Mouse (Mus musculus): ENCODE data around the gene Shc1. TPM values are rescaled to one million over a fixed set of nuclear protein-coding genes. Genes with fewer than 3 reads are reported as not detected.
A peak's percentile ranks its signal among the peaks of the same experiment; 100 is the strongest.

Gene Shc1
- polyA plus RNA-seq, 1 experiment from 2014 or later, result 13.9 TPM

- ATAC-seq (ENCODE audit: low FRiP score) (no peak), DNase-seq (ENCODE audit: low spot score) (peak; percentile 64)
- peaks cover 9% of the 10 kb centered on the region for H3K27me3 ChIP-seq (ENCODE audit: control insufficient read depth, insufficient read depth, low read length)
- no peak overlapping the region for H3K4me2 ChIP-seq (replicated peaks)
- H3K9me3 ChIP-seq (ENCODE audit: control insufficient read depth, low read length), result no peaks in the 10 kb centered on the region
- no peak overlapping the region for H3K9ac ChIP-seq
- peaks cover 31% of the 10 kb centered on the region for H3K4me1 ChIP-seq (replicated peaks; ENCODE audit: control insufficient read depth, insufficient read depth, low read length)
- 69% methylated on average over 6 of the region's 6 CpGs for WGBS
- H3K27ac ChIP-seq, result no peak overlapping the region
- no peaks in the 10 kb centered on the region for H3K36me3 ChIP-seq (replicated peaks; ENCODE audit: control insufficient read depth, insufficient read depth)
- no peak overlapping the region for H3K4me3 ChIP-seq (replicated peaks; ENCODE audit: low read length)
Observed at GRCm38 (mm10) chr3:89388901-89389740, 29.1 kb upstream of the Shc1 start.

DNA sequence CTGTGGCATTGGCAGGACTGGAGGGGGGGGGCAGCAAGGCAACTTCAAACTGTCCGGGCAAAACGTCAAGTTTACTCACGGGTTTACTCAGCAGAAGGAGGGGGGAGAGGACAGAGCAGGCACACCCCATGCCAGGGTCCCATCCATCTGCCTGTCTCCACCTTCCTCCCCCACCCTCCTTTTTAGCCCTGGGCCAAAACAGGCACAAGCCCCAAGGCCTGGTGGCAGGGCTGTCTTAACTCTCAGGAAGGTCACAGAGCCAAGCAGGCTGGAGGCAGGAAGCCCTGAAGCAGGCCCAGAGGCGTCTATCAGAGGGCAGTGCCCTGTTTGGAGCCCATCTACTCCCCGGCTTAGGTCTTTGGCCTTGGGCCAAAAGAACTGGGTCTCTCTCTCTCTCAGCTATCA, 28.1 kb upstream of the Shc1 start:
- 69% methylated on average over 4 of the region's 5 CpGs for WGBS
- Histone ChIP-seq H3K27ac (no peak overlapping the region), H3K9ac (no peak overlapping the region), H3K9me3 (ENCODE audit: control insufficient read depth, low read length) (no peaks in the 10 kb centered on the region), H3K4me3 (replicated peaks; ENCODE audit: low read length) (no peak overlapping the region), H3K4me1 (replicated peaks; ENCODE audit: control insufficient read depth, insufficient read depth, low read length) (peaks cover 40% of the 10 kb centered on the region), H3K36me3 (replicated peaks; ENCODE audit: control insufficient read depth, insufficient read depth) (no peaks in the 10 kb centered on the region), H3K27me3 (ENCODE audit: control insufficient read depth, insufficient read depth, low read length) (peaks cover 19% of the 10 kb centered on the region), H3K4me2 (replicated peaks) (no peak overlapping the region)
- DNase-seq (ENCODE audit: low spot score) (no peak), ATAC-seq (ENCODE audit: low FRiP score) (no peak)

DNA sequence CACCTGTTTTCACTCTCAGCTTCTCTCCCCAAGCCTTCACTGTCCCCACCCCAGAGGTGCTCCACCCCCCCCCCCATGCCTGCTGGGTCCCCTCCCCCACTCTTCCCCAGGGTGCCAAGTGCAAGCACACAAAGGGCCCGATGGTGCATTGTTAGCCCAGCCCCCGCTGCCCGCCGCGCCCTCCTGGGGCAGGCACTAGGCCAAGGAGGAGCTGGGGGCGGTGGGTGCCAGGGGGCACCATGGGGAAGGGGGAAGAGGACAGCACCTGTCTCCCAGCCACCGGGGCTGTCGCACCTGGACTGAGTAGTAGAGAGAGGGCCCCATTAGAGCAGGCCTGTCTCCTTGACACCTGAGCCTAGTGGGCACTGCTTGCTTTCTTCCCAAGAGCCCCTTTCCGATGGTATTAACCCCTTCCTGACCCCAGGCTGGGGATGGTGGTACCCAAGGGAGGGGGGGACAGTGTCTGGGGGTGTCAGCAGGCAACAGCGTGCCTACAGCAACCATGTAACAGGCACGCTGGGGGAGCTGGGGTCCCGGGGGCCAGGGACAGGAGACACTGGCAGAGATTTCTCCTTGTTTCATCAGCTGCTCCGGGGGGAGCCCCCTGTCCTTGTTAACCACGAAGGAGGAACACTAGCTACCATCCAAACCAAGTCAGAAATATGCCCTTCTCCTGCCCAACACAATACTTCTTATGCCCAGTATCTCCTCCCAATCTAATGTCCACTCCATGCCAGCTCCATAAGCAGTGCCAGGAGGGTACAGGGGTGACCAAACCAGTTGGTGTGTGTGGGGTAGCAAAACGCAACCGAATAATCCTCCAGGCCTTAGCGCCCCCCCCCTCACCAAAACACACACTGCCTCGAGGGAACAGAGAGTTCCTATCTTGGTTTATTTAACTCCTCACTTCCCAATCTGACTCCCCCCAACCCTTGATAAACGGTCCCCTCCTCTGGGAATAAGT, 27.3 kb upstream of the Shc1 start:
- Histone ChIP-seq H3K4me3 (replicated peaks; ENCODE audit: low read length) (peak overlapping the region; percentile 48), H3K27me3 (ENCODE audit: control insufficient read depth, insufficient read depth, low read length) (peaks cover 28% of the 10 kb centered on the region), H3K9me3 (ENCODE audit: control insufficient read depth, low read length) (no peaks in the 10 kb centered on the region), H3K9ac (peak overlapping the region; percentile 71), H3K36me3 (replicated peaks; ENCODE audit: control insufficient read depth, insufficient read depth) (no peaks in the 10 kb centered on the region), H3K4me2 (replicated peaks) (peak overlapping the region; percentile 100), H3K4me1 (replicated peaks; ENCODE audit: control insufficient read depth, insufficient read depth, low read length) (peaks cover 41% of the 10 kb centered on the region), H3K27ac (no peak overlapping the region)
- 11% methylated on average over 19 of the region's 19 CpGs for WGBS
- no peak for ATAC-seq (ENCODE audit: low FRiP score)
- no peak for DNase-seq (ENCODE audit: low spot score)

DNA sequence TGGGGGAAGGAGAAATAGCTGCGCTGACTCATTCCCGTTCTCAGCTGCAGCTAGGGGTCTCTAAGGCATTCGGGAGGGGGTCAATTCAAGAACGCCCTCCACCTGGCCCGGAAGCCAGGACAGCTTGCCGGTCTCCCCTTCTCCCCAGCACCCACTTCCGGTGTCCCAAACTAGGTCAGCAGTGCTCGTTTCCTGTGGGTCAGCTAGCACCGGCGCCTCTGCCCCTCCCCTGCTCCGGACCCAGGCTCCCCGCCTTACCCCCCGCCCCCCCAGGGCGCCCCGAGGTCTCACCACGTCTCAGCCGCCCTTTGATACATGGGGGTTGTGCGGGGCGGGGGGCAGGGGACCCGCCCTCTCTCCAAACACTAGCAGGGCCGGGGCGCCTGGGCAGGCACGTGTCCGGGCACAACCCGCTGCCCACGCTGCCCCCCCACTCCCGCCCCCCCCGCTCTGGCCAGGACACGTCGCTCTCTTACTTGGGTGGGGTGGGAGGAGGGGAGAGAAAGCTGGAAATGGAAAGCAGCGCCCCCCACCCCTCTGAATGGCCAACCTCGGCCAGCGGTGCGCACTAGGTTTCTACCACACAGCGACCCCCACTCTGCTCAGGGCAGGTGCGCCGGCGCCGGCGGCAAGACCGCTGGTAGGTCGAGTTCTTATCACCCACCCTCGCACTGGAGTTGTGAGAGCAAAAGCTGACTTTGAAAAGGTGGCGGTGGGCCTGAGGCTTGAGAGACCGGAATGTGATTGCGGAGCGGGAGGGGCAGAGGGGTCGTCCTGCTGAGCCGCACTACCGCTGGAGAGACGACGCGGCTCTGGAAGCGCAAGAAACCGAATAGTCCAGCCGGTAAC, 26.4 kb upstream of the Shc1 start:
- Histone ChIP-seq H3K4me1 (replicated peaks; ENCODE audit: control insufficient read depth, insufficient read depth, low read length) (peaks cover 48% of the 10 kb centered on the region), H3K27ac (no peak overlapping the region), H3K9ac (peak overlapping the region; percentile 71), H3K9me3 (ENCODE audit: control insufficient read depth, low read length) (no peaks in the 10 kb centered on the region), H3K36me3 (replicated peaks; ENCODE audit: control insufficient read depth, insufficient read depth) (no peaks in the 10 kb centered on the region), H3K4me3 (replicated peaks; ENCODE audit: low read length) (peak overlapping the region; percentile 48), H3K27me3 (ENCODE audit: control insufficient read depth, insufficient read depth, low read length) (peaks cover 31% of the 10 kb centered on the region), H3K4me2 (replicated peaks) (peak overlapping the region; percentile 100)
- ATAC-seq (ENCODE audit: low FRiP score) (no peak), DNase-seq (ENCODE audit: low spot score) (no peak)
- WGBS, result under 1% methylated on average over 51 of the region's 56 CpGs

DNA sequence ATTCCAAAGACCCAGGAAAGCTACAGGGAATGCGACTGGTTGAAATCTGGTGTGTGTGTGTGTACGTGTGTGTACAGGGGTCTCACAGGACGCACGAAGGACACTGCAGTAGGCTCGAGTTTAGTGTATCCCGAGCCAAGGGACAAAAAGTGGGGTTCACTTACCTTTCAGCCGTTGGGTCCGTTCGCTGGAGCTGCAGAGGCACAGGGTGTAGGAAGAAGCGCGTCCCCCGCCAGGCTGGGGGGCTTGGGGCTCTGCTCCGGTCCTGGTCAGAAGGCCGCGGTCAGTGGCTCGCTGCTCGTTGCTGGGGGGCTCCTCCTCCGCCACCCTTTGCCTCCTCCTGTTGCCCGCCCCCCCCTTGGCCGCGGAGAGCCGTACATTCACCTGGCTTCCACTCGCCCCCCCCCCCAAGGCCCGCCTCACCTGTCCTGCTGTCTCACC, 25.4 kb upstream of the Shc1 start:
- no peak overlapping the region for H3K27ac ChIP-seq
- no peak for DNase-seq (ENCODE audit: low spot score)
- H3K4me3 ChIP-seq (replicated peaks; ENCODE audit: low read length), result peak overlapping the region; percentile 48
- H3K4me2 ChIP-seq (replicated peaks), result peak overlapping the region; percentile 100
- H3K36me3 ChIP-seq (replicated peaks; ENCODE audit: control insufficient read depth, insufficient read depth), result no peaks in the 10 kb centered on the region
- 2% methylated on average over 18 of the region's 24 CpGs for WGBS
- H3K9me3 ChIP-seq (ENCODE audit: control insufficient read depth, low read length), result no peaks in the 10 kb centered on the region
- peaks cover 31% of the 10 kb centered on the region for H3K27me3 ChIP-seq (ENCODE audit: control insufficient read depth, insufficient read depth, low read length)
- peaks cover 48% of the 10 kb centered on the region for H3K4me1 ChIP-seq (replicated peaks; ENCODE audit: control insufficient read depth, insufficient read depth, low read length)
- H3K9ac ChIP-seq, result peak overlapping the region; percentile 71; the same call in 1 of the 2 replicates
- no peak for ATAC-seq (ENCODE audit: low FRiP score)

DNA sequence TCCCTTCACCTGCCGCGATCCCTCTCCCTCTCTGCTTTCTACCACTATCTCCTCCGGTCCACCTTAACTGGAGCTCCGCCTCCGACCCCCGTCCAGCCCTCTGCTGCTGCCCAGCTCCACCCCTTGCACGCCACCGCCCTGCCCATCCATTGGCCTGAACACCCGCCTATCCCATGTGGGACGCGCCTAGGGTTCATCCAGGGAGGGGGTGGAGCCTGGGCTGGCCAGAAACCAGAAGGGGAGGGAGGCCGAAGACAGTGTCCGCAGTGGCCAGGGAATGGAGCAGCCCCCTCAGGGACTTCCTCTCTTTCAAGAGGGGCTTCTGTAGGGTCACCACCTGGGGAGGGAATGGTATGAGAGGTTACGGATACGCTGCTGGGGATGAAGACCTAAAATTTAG, 24.6 kb upstream of the Shc1 start:
- ATAC-seq (ENCODE audit: low FRiP score), result peak; percentile 91
- 0% methylated on average over 15 of the region's 15 CpGs for WGBS
- Histone ChIP-seq H3K4me2 (replicated peaks) (peak overlapping the region; percentile 100), H3K36me3 (replicated peaks; ENCODE audit: control insufficient read depth, insufficient read depth) (no peaks in the 10 kb centered on the region), H3K4me3 (replicated peaks; ENCODE audit: low read length) (peak overlapping the region; percentile 48), H3K27ac (peak overlapping the region; percentile 40; the same call in 1 of the 2 replicates), H3K9me3 (ENCODE audit: control insufficient read depth, low read length) (no peaks in the 10 kb centered on the region), H3K27me3 (ENCODE audit: control insufficient read depth, insufficient read depth, low read length) (peaks cover 31% of the 10 kb centered on the region), H3K9ac (peak overlapping the region; percentile 46), H3K4me1 (replicated peaks; ENCODE audit: control insufficient read depth, insufficient read depth, low read length) (peaks cover 48% of the 10 kb centered on the region)
- peak; percentile 89 for DNase-seq (ENCODE audit: low spot score)

GRCm38 (mm10) chr3:89394006-89394893, 24.0 kb upstream of the Shc1 start, which contains the start of gene Zbtb7b:
Zbtb7b (minus strand) TSS chr3:89394776.
- H3K27ac ChIP-seq, result peak within 1 kb of the TSS; percentile 40; the same call in 1 of the 2 replicates
- peak within 1 kb of the TSS; percentile 48 for H3K4me3 ChIP-seq (replicated peaks; ENCODE audit: low read length)
- H3K4me2 ChIP-seq (replicated peaks), result peak within 1 kb of the TSS; percentile 100
- H3K9me3 ChIP-seq (ENCODE audit: control insufficient read depth, low read length), result no peaks in the 10 kb centered on the region
- H3K9ac ChIP-seq, result peak within 1 kb of the TSS; percentile 46
- H3K36me3 ChIP-seq (replicated peaks; ENCODE audit: control insufficient read depth, insufficient read depth), result no peaks in the 10 kb centered on the region
- under 1% methylated on average over 38 of the region's 42 CpGs for WGBS
- H3K4me1 ChIP-seq (replicated peaks; ENCODE audit: control insufficient read depth, insufficient read depth, low read length), result peaks cover 48% of the 10 kb centered on the region
- ATAC-seq (ENCODE audit: low FRiP score), result peak; percentile 25
- H3K27me3 ChIP-seq (ENCODE audit: control insufficient read depth, insufficient read depth, low read length), result peaks cover 31% of the 10 kb centered on the region
- DNase-seq (ENCODE audit: low spot score), result peak; percentile 60

GRCm38 (mm10) chr3:89394894-89395256, 23.4 kb upstream of the Shc1 start:
- H3K9me3 ChIP-seq (ENCODE audit: control insufficient read depth, low read length), result no peaks in the 10 kb centered on the region
- peak overlapping the region; percentile 100 for H3K4me2 ChIP-seq (replicated peaks)
- no peak overlapping the region for H3K9ac ChIP-seq
- H3K27ac ChIP-seq, result no peak overlapping the region
- H3K27me3 ChIP-seq (ENCODE audit: control insufficient read depth, insufficient read depth, low read length), result peaks cover 31% of the 10 kb centered on the region
- H3K4me1 ChIP-seq (replicated peaks; ENCODE audit: control insufficient read depth, insufficient read depth, low read length), result peaks cover 48% of the 10 kb centered on the region
- H3K4me3 ChIP-seq (replicated peaks; ENCODE audit: low read length), result peak overlapping the region; percentile 48
- ATAC-seq (ENCODE audit: low FRiP score) (0 out of 2 replicates have a peak, but pooled peaks have one; percentile 7), DNase-seq (ENCODE audit: low spot score) (peak; percentile 64)
- H3K36me3 ChIP-seq (replicated peaks; ENCODE audit: control insufficient read depth, insufficient read depth), result no peaks in the 10 kb centered on the region
- WGBS, result under 1% methylated on average over 12 of the region's 12 CpGs
